Mouse (Mus musculus) kidney, postnatal 25 days (tissue): ENCODE measurements around the gene Slmap.
"Not testable (repeated sequence)": the region's sequence is repeated elsewhere in the genome, so short reads cannot be mapped to it uniquely, and the experiment has no call there.

Experiments
- DNase-seq, 2 experiments: peaks; one replicate each; pipeline ENCODE4 v3.0.0; 2021; ENCODE audit warnings: mixed read lengths in 2 of 2

Slmap gene

DNA sequence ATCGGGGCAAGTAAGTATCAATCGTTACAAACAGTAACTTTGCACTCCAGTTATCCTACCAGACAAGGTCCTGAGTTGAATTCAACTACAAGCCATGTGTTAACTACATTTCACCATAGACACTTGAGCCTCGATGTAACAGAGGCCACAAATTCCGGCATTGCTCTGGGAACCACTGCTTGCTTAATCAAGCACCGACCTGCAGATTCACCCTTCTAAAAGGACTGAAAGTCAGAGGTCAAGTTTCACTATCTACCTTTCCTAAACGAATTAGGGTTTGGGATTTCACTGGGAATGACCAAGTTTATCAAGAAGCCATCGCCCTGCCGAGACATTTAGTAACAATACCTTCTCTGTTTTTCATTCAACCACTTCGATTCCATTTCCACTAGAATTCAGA lies 2.0 kb downstream of the Slmap start:
- no peak for DNase-seq

DNA sequence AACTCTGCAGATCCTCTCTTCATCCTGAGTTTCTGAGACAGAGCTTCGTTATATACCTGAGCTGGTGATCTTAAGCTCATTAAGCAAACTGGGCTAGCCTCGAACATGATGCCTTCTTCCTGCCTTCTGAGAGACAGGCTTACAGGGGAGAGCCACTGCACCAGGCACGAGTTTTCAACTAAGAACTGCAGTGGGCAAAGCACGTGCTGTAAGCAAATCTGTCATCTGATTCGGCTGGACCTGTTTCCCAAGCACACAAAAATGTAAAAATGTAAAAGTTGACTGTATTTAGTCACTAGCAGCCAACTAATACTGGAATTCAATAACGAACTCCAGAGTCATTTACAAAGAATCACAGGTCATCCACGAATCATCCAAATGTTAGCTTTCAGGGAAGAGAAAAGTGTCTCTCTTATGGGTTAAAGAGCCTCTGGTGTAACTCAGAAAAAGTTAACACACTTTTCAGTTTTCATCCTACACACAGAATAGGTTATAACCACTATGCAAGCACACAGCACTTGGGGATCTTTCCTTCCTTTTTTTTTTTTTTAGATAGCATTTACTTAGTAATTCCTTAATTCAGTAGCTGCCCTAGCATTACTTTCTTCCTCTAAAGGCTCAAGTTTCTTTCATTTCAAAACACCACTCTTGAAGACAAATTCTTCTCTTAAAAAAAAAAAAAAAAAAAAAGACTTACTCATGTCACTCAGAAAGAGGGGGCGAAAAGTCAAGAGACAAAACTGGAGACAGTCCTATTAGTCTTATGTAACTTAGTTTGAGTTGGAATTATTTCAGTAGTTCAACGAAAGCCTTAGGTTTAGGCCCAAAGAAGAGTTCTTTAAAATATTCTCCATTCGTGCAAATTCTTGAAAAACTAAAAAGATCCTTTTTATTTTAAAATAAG lies 3.1 kb downstream of the Slmap start:
- no peak for DNase-seq

DNA sequence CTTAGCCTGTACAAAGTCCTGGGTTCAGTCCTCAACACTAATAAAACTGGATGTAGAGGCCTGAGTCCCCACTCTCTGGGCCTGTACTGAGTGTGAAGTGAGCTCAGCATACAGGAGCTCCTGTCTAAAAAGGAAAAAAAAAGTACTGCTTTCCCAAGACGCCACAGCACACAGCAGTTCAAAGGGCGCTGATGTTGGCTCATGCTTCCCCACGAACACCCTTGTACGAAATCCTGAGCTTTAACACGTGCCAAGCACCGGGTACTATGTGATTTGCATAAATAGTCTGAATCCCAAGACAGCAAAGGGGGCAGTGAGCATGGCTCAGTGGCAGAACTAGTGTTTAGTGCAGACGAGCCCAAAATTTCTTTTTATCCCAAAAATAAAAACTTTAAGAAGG lies 4.4 kb downstream of the Slmap start:
- peak; percentile 73 to 88 for DNase-seq

DNA sequence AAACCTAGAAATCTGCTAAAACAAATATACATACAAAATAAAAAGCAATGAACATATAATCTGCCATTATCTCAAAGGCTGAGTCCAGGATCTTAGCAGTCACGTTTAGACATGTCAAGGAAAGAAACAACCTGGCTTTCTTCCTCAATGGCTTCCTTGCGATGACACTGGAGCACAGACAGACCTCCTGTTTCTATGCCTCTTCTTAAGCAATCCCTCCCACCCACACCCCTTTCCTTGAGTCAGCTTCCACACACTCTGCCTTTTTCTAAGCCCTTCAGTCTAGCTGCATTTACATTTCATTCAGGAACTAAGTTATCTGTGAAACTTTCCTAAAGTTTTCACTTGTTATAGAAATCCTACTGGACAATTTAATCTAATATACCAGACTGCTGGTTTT lies 6.4 kb downstream of the Slmap start:
- DNase-seq: no peak

DNA sequence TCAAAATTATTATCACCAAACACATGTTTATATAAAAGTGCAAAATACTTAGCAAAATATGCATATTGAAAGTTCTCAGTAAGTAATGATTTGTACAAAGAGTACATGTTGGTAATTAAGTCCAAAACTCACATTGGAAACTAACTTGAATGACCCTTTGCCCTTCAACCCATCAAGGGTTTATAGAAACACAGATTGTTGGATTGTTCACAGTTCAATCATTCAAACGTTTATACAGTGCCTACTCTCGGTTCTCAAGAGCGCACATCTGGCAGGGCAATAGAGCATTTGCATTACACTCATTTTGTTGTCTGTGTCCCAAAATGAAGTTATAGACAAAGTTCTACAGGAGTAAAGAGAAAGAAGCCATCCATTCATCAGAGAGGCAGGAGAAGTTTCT lies 8.8 kb downstream of the Slmap start:
- no peak for DNase-seq

DNA sequence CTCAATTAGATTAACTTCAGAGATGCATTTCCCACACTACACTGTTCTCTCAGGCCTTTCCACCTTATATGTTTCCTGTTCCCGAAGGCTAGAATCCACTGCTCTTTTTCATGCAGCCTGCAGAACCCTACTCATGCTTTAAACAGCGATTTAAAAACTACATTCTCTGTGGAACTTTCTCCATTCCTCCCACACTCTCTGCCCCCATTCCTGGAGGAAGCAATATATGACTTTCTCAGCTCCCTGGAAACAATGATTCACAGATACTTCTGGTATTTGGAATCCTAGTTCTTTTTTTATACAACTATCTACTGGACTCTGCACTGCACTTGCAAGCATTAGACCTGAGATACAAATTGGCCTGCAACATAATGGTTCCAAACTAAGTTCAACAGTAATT lies 11.6 kb downstream of the Slmap start:
- no peak for DNase-seq

DNA sequence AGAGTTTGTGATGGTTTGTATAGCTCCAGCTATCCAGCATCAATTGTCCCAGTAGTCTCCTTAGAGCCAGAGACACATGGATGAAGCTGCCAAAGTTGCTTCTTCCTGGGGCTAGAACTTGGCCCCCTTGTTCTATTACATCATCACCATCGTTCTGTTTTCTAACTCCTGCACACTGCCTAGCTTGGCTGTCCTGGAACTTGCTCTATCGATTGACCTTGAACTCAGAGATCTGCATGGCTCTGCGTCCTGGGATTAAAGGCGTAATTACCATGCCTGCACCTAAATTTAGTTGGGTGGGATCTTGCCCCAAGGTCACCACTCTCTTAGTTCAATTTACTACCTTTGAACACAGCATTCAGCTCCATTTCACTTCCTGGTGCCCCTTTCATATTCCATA lies 14.9 kb downstream of the Slmap start:
- DNase-seq: no peak

DNA sequence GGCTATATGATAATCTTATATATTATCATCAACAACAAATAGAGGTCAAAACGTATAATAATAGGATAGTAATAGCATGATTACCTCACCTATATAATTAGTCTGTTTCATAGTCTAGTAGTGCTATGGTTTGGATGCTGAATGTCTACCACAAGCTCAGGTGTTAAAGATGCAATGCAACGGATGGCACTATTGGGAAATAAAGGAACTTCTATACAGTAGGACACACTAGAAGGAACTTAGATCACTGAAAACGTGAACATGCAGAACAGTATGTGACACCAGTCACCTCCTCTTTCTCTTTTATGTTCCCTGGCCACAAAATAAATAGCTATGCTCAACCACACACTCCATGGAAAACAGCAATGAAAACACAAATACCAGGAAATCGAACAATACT lies 16.9 kb downstream of the Slmap start:
- no peak for DNase-seq

DNA sequence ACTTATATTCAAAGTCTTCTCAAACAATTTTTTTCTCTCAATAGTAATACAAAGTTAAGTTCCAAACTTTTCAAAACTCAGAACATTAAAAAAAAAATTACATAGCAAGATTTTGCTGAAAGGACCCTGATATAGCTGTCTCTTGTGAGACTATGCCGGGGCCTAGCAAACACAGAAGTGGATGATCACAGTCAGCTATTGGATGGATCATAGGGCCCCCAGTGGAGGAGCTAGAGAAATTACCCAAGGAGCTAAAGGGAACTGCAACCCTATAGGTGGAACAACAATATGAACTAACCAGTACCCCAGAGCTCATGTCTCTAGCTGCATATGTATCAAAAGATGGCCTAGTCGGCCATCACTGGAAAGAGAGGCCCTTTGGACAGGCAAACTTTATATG lies 18.5 kb downstream of the Slmap start:
- DNase-seq: not testable (repeated sequence)

DNA sequence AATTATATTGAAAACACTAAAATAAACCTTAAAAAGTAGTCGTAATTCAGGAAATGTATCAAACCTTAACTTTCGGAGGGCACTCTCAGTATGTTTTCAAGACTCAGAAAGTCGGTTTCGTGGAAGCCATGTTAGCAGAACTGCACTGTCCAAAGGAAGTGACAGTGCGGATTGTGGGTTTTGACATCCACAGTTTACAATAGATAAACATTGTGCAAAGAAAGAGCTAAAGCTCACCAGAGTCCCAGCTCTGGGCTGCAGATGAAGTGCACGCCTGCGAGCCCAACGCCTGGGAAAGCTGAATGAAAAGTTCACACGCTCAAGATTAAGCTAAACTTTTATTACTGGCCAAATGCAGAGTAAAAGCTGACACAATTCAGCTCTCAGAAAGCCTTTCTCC lies 18.9 kb downstream of the Slmap start:
- no peak for DNase-seq

DNA sequence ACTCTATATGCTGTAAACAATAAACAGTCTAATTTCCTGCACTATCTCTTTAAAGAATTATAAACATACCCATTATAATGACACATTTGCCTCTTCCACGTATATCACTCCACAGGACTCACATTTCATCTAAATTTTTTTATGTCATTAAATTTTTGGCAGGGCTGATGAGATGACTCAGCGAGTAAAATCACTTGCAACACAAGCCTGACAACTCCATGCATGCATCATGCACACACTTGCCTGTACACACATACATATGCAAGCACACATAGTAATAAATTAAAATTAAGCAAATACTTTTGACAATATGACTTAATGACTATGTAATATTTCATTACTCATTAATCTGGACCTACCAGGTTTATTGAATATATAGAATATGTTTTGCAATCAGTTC lies 24.2 kb downstream of the Slmap start:
- DNase-seq: no peak

DNA sequence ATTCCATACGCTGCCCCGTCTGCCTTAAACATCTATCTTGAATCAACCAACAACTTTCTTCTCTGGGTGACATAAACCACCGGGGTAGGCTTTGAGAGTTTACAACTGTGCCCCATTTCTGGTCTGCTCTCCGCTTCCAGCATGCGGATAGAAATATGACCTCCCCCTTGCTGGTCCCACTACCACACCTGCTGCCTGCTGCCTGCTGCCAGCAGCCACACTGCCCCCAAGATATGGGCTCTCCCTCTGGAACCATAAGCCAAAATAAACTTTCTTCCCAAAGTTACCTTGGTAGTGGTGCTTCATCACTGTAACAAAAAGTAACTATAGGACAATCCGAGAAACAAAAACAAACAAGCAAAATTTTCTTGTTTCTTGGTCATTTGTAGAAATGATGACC lies 26.6 kb downstream of the Slmap start:
- DNase-seq: no peak

DNA sequence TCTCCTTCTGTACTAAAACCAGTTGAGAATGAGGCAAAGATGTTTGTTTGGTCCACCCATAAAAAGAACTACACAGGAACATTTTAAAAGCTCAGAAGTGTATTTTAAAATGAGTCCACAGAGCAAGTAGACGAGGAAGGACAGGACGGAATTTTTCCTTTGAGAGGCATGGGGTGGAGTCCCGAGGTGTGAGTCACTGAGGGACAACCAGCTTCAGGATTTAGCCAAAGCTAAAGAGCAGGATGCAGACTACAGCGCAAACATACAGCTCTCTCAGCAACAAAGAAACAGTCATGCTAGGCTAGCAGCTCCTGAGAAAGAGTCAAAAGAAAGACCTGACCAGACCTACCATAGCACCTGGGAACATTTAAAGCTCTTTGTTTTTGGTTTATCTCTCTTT lies 27.4 kb downstream of the Slmap start:
- DNase-seq: no peak

DNA sequence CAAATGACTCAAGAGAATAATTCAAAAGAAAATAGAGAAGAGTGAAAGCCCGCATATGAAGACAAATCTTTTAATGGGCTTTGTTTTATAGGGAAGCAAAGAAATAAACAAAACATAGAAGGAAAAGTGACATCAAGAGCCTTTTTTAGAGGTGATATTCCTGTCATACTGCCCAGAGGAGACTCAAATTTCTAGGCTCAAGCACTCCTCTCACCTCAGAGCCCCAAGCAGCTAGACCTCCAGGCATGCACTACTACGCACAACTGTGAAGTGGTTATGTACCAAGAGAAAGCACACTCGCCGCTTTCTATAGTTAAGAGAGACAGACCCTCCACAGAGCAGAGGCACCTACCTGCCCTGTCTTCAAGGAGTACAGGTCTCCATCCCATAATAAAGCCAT lies 30.2 kb downstream of the Slmap start:
- no peak for DNase-seq

DNA sequence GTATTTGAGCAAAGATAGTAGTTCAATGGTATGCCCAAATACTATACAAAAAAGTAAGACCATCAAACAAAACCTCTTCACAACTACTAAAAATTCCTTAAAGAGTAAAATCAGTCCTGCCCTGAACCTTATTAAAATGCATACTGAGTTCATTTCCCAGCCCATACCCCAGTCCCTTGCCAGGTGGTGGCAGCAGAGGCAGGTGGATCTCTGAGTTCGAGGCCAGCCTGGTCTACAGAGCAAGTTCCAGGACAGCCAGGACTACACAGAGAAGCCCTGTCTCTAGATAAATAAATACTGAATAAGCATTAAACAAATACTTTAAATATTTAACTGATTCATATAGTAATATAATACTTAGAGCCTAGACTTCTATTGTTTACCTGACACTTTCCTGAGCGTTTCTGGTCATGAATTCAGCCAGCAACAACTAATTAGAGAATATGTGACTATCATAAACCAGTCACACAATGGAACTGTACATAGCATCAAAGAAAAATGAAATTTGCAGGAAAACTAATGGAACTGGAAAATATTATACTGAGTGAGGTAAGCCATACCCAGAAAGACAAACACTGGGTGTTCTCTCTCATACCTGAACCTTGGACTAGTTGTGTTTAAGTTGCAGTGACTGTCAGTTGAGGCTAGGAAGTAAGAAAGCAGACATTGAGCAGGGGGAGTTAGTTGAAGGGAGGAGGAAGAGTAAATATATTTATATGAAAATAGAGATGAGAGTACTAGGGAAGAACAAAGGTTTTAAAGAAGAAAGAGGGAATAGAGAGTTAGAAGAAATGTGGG lies 34.4 kb downstream of the Slmap start:
- no peak for DNase-seq

DNA sequence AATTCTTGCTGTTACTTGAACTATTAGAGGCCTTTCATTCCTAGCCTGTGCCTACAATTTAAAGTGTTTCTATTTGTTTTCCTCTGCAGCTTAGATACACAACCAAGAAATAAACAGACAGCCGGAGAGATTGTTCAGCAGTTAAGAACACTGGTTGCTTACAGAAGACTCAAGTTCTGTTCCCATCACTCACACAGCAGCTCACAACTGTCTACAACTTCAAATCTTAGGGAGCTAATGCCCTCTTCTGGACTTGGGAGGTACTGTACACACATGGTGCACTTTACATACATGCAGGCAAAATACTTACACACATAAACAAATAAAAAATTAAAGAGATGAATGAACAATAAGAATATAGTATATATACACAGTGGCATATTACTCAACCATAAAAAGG lies 39.7 kb downstream of the Slmap start:
- DNase-seq: no peak

DNA sequence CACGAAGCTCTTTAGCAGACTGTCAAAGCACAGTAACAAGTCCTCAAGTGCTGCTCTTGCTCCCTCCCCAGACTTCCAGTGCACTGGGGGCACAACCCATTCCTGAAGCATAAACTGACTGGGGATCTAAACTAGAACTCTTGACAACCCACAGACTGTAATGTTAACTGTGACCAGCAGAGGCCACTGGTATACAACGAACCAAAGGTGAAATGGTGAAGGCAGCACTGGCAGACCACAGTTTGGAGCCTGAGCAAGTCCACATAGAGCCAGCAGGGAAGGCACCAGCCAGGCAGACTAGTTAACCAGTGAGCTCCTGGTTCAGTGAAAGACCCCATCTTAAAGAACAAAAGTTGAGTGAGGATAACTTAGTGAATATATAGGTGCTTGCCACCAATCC lies 43.6 kb downstream of the Slmap start:
- peak; percentile 80 to 86 for DNase-seq

DNA sequence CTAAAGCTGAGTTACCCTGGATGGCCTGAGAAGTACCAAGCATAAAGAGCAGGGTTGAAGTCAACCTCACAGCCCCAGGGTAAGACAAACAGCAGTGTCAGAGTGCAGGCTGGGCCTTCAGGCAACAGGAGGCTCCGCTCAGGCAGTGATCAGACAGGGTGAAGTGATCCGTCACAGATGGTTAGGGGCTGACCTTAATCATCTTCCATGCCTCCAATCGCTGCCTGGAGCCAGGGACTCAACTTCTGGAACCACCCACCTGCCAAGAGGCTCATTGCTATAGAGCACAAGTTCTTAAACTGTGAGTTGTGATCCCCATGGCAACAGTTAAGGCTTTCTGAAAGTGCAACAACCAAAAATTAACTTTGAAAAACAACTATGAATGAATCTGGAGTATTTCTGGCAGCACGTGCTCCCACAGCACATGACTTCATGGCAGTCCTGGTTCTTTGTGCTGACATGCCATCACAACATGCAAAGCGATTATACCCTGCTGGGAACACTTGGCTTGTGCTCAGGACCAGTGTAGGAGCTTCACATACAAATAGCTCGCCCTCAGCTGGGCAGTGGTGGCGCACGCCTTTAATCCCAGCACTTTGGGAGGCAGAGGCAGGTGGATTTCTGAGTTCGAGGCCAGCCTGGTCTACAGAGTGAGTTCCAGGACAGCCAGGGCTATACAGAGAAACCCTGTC lies 46.3 kb downstream of the Slmap start:
- DNase-seq: peak; percentile 8 to 46

DNA sequence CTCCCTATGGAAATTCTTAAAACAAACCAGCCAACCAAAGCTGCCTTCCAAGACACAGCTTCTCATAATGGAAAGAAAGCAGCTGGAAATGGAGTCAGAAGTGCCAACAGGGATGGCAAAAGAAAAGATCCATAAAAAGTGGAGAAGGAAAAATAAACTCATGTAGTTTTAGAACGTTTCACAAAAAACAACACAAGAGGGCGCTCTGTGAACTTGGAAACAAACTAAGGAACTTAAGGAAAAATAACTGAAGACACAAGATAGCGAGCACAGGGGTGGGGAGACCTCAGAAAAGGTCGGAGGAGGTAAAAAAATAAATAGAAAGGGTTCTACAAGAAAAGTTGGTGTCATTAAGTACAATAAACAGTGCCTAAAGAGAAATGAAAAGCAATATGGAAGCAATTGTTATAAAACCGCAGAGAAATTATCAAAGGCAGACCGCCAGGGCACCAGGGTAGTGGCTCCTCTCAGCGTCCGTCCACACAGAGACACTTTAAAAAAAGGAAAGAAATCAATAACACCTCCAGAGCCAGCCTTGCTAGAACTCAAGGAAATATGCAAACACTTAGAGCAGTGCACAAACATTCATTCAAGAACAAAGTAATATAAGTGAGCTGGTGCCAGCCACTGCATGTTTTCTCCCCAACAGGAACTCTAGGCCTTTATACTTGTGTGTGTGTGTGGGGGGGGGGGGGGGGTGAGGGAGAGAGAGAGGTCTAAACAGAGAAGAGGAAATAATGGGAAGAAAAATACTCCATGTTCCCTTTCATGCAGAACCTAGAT lies 48.1 kb downstream of the Slmap start:
- DNase-seq: peak in 1 of 2 experiments; percentile 55

DNA sequence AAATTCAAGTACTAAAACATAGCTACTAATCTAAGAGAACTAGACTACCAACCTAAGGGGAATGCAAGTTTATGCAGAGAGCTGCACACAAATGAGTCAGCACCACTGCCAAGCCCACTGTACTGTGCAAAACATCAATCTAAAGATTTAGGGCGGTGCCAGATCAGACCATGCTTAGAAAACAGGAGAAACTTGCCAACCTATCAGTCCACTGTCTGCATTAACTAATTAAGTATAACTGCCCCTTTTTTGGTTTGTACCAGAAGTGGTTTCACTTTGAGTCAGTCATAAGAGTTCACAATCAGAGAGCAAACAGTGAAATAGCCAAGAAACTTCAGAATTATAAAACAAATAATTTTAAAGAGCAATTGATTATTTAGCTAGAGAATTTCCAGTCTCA lies 53.3 kb downstream of the Slmap start:
- DNase-seq: no peak

DNA sequence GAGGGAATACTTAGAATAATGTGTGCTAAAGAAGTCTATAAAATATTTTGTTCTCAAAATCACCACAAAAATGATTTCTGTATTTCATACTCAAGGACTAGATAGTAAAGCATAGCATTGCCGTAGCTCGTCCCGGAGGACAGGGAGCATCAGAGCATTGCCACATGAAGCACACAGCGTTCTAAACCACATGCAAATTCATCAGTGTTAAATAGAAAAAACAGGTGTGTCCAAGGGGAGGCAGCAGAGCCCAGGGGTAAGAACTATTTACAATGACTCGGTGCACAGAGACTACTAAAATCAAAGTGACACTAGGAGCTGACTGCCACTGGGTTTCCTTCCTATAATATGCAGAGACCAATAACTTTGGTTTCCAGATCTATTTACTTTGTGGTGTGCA lies 57.0 kb downstream of the Slmap start:
- DNase-seq: no peak

DNA sequence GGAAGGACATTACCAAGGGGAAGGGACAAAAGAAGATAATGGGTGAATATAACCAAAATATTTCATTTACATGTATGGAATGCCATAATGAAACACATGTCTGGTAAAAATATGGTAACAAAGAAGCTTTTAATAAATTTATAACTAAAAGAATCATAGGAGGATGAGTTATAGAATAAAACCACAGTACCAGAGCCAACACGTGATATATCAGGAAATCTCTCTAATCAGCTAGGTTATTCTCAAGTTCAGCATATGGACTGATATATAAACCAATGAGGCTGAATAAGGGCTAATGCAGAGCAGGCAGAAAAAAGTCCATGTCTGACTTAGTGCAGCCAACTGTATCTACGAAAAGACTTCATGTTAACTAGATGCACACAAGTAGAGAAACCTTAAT lies 58.3 kb downstream of the Slmap start:
- no peak for DNase-seq

DNA sequence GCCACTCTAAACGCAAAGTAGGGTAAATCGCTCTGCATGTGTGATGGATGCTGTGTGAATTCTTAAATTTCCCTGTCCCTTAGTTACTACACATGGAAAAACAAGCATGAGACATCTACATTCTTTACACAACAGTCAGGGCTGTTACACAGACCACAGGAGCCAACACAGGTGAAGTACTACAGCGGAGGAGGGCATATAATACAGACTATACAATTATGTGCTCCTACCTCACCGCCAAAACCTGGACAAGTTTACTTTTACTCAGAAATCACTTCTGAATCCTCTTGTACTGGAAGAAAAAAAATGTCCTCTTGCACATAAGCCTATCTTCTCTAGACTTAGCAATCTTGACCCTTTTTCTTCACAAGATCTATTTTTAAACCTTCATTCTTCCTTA lies 66.8 kb downstream of the Slmap start:
- DNase-seq: no peak
